Mouse (Mus musculus): ENCODE results near the gene Gale.

The Gale gene

GRCm38 (mm10) chr4:136016059-136016602, 52.6 kb downstream of the Gale start:
- no peak for DNase-seq (ENCODE audit: low spot score in 2 of 2)

All from cerebellum, postnatal 4 days (tissue).